Comparison of ENCODE assay signal across 17 mouse cellular contexts in the genomic region with DNA sequence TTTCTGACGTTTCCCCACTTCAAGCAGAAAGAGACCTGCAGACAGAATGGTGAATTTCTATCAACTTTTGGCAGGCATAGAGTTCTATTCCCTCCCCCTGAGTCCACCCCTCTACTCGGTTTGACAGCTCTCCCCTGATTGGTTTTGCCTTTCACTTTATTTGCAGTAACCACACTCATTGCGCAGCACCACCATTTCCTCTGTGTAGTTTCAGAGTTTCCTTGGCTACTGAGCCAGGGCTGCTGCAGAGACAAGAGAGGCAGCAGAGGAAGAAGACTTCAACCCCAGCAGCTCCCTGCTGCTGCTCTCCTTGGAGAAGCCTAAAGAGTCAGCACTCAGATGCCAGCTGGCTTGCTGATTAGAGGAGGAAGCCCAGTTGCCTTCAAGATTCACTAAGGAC. TPM values are rescaled to one million over a fixed set of nuclear protein-coding genes. Genes with fewer than 3 reads are reported as not detected.
DNase-seq lines count a peak whose midpoint lies in the region; ATAC-seq and TF ChIP-seq lines count a peak whose summit lies in the region.
"Had no signal": no experiment of that assay in that cellular context is flagged by ENCODE, and none has a peak within 500 bp of the region (broad histone marks: within the 10 kb centered on the region; RNA-seq: fewer than 3 reads in every experiment).

No protein-coding gene starts in this region.

- no peak overlapping the region for H3K4me2 ChIP-seq in lung, postnatal 0 days (replicated peaks; ENCODE audit: low read depth, low read length)
- H3K4me2 ChIP-seq: heart, embryonic 12.5 days; hindbrain, embryonic 14.5 days; limb, embryonic 13.5 days; midbrain, embryonic 12.5 days had no signal

- H3K4me3 ChIP-seq in lung, postnatal 0 days (ENCODE audit: low read depth, low read length), result no peak overlapping the region
- no peak overlapping the region for H3K4me3 ChIP-seq in lung, adult 2 months (replicated peaks; ENCODE audit: extremely low read depth, low read depth, low read length)
- no peak overlapping the region for H3K4me3 ChIP-seq in ES-E14 (ENCODE audit: insufficient read depth in 1 of 2, low read depth in 1 of 2, low read length in 2 of 2, poor library complexity in 1 of 2, severe bottlenecking in 1 of 2)
- H3K4me3 ChIP-seq in left cerebral cortex, adult 2 months, result no peak overlapping the region
- H3K4me3 ChIP-seq: erythroblast, embryonic 14.5 days; heart, embryonic 12.5 days; limb, embryonic 13.5 days; midbrain, embryonic 12.5 days had no signal

- H3K9me3 ChIP-seq in lung, postnatal 0 days (ENCODE audit: low read length), result no peaks in the 10 kb centered on the region
- H3K9me3 ChIP-seq in ES-E14 (ENCODE audit: control insufficient read depth, insufficient read depth, low read depth, low read length), result no peaks in the 10 kb centered on the region
- H3K9me3 ChIP-seq: heart, embryonic 12.5 days; limb, embryonic 13.5 days; midbrain, embryonic 12.5 days had no signal

- intact Hi-C loops in left cerebral cortex, adult 2 months (cut with DNase I), result no loop called here

- no peak overlapping the region for H3K27ac ChIP-seq in lung, postnatal 0 days (ENCODE audit: low read length)
- peak overlapping the region; percentile 74 for H3K27ac ChIP-seq in ES-E14 (ENCODE audit: insufficient read depth, low read depth, low read length, poor library complexity, severe bottlenecking)
- H3K27ac ChIP-seq in left cerebral cortex, adult 2 months, result no peak overlapping the region
- H3K27ac ChIP-seq: hindbrain, embryonic 14.5 days; limb, embryonic 13.5 days; midbrain, embryonic 12.5 days; stomach, postnatal 0 days had no signal

- no peak for TF ChIP-seq POLR2A in lung, adult 2 months (IDR thresholded peaks at IDR 0.05; ENCODE audit: borderline replicate concordance, extremely low read depth, low read depth, low read length)

- H3K9ac ChIP-seq in lung, postnatal 0 days (replicated peaks; ENCODE audit: low read depth), result no peak overlapping the region
- H3K9ac ChIP-seq in ES-E14 (ENCODE audit: insufficient read depth, low read depth, low read length, poor library complexity, severe bottlenecking), result peak overlapping the region; percentile 27; the same call in 1 of the 2 replicates
- H3K9ac ChIP-seq: heart, embryonic 12.5 days; hindbrain, embryonic 14.5 days; limb, embryonic 13.5 days; midbrain, embryonic 12.5 days had no signal

- TF ChIP-seq EP300 in lung, postnatal 0 days (IDR thresholded peaks at IDR 0.05), result no peak

- no peak for ATAC-seq in lung, postnatal 0 days
- ATAC-seq in granulocyte monocyte progenitor cell, adult 5-6 weeks (replicated peaks; ENCODE audit: poor library complexity, severe bottlenecking), result peak; percentile 91

- 25% methylated on average over 3 of the region's 3 CpGs for WGBS in lung, postnatal 0 days
- 20% methylated on average over 3 of the region's 3 CpGs for WGBS in lung, adult 2 months

- in situ Hi-C loops in ES-E14 (cut with MboI; ENCODE audit: low sequenced_read_pairs in 2 of 2, unreplicated experiment in 2 of 2), result no loop called here

- TF ChIP-seq CTCF in lung, postnatal 0 days (IDR thresholded peaks at IDR 0.05), result no peak
- TF ChIP-seq CTCF in lung, adult 2 months (IDR thresholded peaks at IDR 0.05; ENCODE audit: insufficient read depth, low read length), result no peak
- no peak for TF ChIP-seq CTCF in left cerebral cortex, adult 2 months (IDR thresholded peaks at IDR 0.05)

- H3K4me1 ChIP-seq in lung, postnatal 0 days (ENCODE audit: insufficient read depth, low read depth, low read length), result no peaks in the 10 kb centered on the region
- H3K4me1 ChIP-seq in lung, adult 2 months (ENCODE audit: control insufficient read depth, insufficient read depth, low read length), result no peaks in the 10 kb centered on the region
- H3K4me1 ChIP-seq in ES-E14 (ENCODE audit: control insufficient read depth in 2 of 2, insufficient read depth in 2 of 2, low read length in 2 of 2, poor library complexity in 1 of 2), result peaks cover 16 to 18% of the 10 kb centered on the region in 2 experiments
- H3K4me1 ChIP-seq: limb, embryonic 13.5 days; midbrain, embryonic 12.5 days had no signal

- H3K27me3 ChIP-seq in lung, postnatal 0 days (replicated peaks; ENCODE audit: insufficient read depth, low read length), result no peaks in the 10 kb centered on the region
- H3K27me3 ChIP-seq: heart, embryonic 12.5 days; limb, embryonic 13.5 days; midbrain, embryonic 12.5 days had no signal

- DNase-seq in lung, postnatal 0 days (ENCODE audit: low spot score), result peak; percentile 23
- DNase-seq in lung, adult 2 months, result no peak
- no peak for DNase-seq in ES-E14 (ENCODE audit: low read depth, low spot score)
- peak; percentile 51 for DNase-seq in naive thymus-derived CD4-positive, alpha-beta T cell, adult 2 months (ENCODE audit: low read depth)
- DNase-seq in frontal cortex, adult 2 months (ENCODE audit: extremely low spot score in 1 of 2, low spot score in 1 of 2), result no peak
- no peak for DNase-seq in left cerebral cortex, adult 2 months (ENCODE audit: extremely low spot score in 1 of 2, low spot score in 2 of 2)
- DNase-seq: adrenal gland, adult 2 months; cerebellum, adult 11-12 months; embryo, embryonic 11 days; kidney, adult 9 months had no signal

- H3K36me3 ChIP-seq in lung, postnatal 0 days (ENCODE audit: insufficient read depth, low read length), result no peaks in the 10 kb centered on the region
- no peaks in the 10 kb centered on the region for H3K36me3 ChIP-seq in ES-E14 (ENCODE audit: control insufficient read depth, insufficient read depth, low read length, poor library complexity, severe bottlenecking)
- H3K36me3 ChIP-seq: heart, embryonic 12.5 days; limb, embryonic 13.5 days; midbrain, embryonic 12.5 days had no signal

TF ChIP-seq in ES-E14, 5 proteins besides CTCF, POLR2A, EP300 and RAD21:
- TF ChIP-seq HCFC1 (IDR thresholded peaks at IDR 0.05; ENCODE audit: borderline replicate concordance, insufficient read depth, low read length) (no peak), ZNF384 (IDR thresholded peaks at IDR 0.05; ENCODE audit: low read depth, low read length) (no peak), MAFK (IDR thresholded peaks at IDR 0.05; ENCODE audit: insufficient read depth, low read depth, low read length) (no peak), CHD2 (IDR thresholded peaks at IDR 0.05; ENCODE audit: low read depth, low read length) (no peak), ZC3H11A (IDR thresholded peaks at IDR 0.05; ENCODE audit: borderline replicate concordance, low read depth, low read length) (no peak)
TF ChIP-seq in ES-E14: peak in this region for 0.

RNA-seq across cellular contexts. Expression of a gene that starts 27.9 kb away (rescaled TPM):
- 15.4 and 17.0 TPM in 2 replicates for polyA plus RNA-seq in lung, postnatal 0 days (2015; fragmentation: Nextera tagmentation; extraction: Ambion mirVana)
- polyA plus RNA-seq in lung, adult 2 months (2012; rRNA removed), result 12.4 and 16.2 TPM in 2 replicates
- 118 and 165 TPM in 2 replicates for total RNA-seq in ES-E14 (2012; rRNA removed)
- 1.5 TPM in 1 of 2 replicates, not detected in the other for total RNA-seq in granulocyte monocyte progenitor cell, adult 5-6 weeks (2014; fragmentation: Nextera tagmentation)
- 0.99 and 1.1 TPM in 2 replicates for total RNA-seq in granulocyte monocyte progenitor cell, adult 5-6 weeks (2017)
- polyA plus RNA-seq in frontal cortex, adult 2 months (2012; rRNA removed), result 3.6 and 3.8 TPM in 2 replicates
- 1 to 10 TPM; 6.3 to 7.4 TPM for total RNA-seq in left cerebral cortex, adult 2 months (2021)
- polyA plus RNA-seq: erythroblast, embryonic 14.5 days had no signal

RNA-seq across cellular contexts. Expression of a gene that starts 46.6 kb away (rescaled TPM):
- polyA plus RNA-seq in lung, postnatal 0 days (2015; fragmentation: Nextera tagmentation; extraction: Ambion mirVana), result 73.3 and 79.6 TPM in 2 replicates
- 26.3 and 33.6 TPM in 2 replicates for polyA plus RNA-seq in lung, adult 2 months (2012; rRNA removed)
- 14.0 and 20.9 TPM in 2 replicates for total RNA-seq in ES-E14 (2012; rRNA removed)
- 29.1 and 37.5 TPM in 2 replicates for total RNA-seq in granulocyte monocyte progenitor cell, adult 5-6 weeks (2014; fragmentation: Nextera tagmentation)
- total RNA-seq in granulocyte monocyte progenitor cell, adult 5-6 weeks (2017), result 40.8 and 41.4 TPM in 2 replicates
- polyA plus RNA-seq in frontal cortex, adult 2 months (2012; rRNA removed), result 103 and 105 TPM in 2 replicates
- total RNA-seq in left cerebral cortex, adult 2 months (2021), result 100 to 1,000 TPM; 161 to 169 TPM

Comparison
In these comparisons a context has a peak if more than half of its experiments do, and no peak if none do; other contexts are left out.
1. DNase-seq: peak in lung, postnatal 0 days (single experiment) and naive thymus-derived CD4-positive, alpha-beta T cell, adult 2 months (single experiment); none in lung, adult 2 months (single experiment), ES-E14 (single experiment), frontal cortex, adult 2 months (0 of 2) and left cerebral cortex, adult 2 months (0 of 2).
2. RNA of a gene that starts 27.9 kb away (total RNA-seq): 118 to 165 TPM in ES-E14; 6.3 to 7.4 TPM in left cerebral cortex, adult 2 months and 0.99 to 1.5 TPM in granulocyte monocyte progenitor cell, adult 5-6 weeks; every median in the first group is over 10 times any median in the second.